Mouse (Mus musculus) CH12F3 (cell line): ENCODE results near the gene Hist1h2bg.
"Not testable (repeated sequence)": the region's sequence is repeated elsewhere in the genome, so short reads cannot be mapped to it uniquely, and the experiment has no call there.

ENCODE experiments used
- in situ Hi-C: fragments of 300-500 bp; cut with MboI; formaldehyde crosslinking; loops from 2 replicates; pipeline ENCODE4 v1.14.3; 2020; ENCODE audit warnings: low sequenced_read_pairs

The Hist1h2bg gene

DNA sequence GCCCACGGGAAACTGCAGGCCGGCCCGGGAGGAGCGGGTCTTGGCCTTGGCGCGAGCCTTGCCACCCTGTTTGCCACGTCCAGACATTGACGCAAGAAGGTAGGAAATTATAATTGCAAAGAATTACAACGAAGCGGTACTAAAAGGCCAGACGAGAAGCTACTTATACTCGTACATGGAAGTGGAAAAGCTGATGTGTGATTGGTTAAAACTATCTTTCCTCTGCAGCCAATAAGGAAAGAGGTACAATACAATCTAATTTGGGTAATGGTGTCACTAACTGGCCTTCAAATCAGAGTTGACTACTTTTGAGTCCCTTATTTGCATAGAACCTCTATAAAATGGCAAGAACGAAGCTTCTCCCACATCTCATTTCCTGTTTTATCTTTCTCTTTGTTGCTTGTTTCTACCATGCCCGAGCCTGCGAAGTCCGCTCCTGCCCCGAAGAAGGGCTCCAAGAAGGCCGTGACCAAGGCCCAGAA, at the start of gene Hist1h2bg, which contains the start of gene Hist1h2ae:
TSS of gene Hist1h2bg (plus strand) at position 375 of the 482 bp plus-strand sequence.
TSS of gene Hist1h2ae (minus strand) at position 199 of the 482 bp plus-strand sequence.
- in situ Hi-C loops = loop anchor here (25.0 kb wide), 1 partner anchor 1784 kb away; the partner anchor contains the start of genes Hist1h1b, Hist1h2an, Hist1h2bp and Hist1h3i

DNA sequence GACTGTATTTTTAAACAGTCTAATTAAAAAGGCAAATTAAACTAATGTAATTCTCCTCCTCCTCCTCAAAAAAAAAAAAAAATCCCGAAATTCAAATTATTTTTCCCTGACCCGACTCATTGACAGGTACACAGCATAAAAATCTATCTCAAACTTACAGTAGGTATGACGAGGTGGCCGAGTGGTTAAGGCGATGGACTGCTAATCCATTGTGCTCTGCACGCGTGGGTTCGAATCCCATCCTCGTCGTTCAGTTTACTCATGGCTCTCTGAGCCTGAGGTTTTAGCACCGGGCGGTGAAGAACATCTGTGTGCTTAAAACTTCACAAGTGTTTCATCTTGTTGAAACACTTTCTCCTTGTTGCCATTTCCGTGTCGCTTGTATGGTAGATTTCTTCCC, 49.5 kb upstream of the Hist1h2bg start:
- in situ Hi-C loops = loop anchor here (10.0 to 25.0 kb wide), 2 partner anchors 1487 to 1584 kb away; partner anchors contain the start of genes Hist1h2ah, Hist1h2bk and Zfp184

DNA sequence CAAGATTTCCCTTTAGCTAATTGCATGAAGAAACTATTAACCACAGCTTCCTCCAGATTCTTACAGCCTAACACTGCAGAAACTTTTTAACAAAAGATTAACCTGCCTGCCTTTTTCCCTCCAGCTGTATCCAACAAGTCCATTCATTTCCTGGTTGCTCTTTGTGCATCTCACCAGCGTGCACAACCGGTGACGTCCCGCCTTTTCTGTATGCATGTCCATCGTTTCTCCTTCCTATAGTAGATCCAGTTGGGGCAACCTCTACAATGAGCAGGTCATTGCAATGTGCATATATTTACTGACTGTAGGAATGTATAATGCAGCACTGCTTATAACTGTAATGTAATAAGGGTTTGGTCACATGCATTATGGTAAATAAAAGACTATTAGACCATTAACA, 47.2 kb upstream of the Hist1h2bg start:
- in situ Hi-C loops = loop anchor here (10.0 to 25.0 kb wide), 2 partner anchors 1489 to 1587 kb away; partner anchors contain the start of genes Hist1h2ah, Hist1h2bk and Zfp184

DNA sequence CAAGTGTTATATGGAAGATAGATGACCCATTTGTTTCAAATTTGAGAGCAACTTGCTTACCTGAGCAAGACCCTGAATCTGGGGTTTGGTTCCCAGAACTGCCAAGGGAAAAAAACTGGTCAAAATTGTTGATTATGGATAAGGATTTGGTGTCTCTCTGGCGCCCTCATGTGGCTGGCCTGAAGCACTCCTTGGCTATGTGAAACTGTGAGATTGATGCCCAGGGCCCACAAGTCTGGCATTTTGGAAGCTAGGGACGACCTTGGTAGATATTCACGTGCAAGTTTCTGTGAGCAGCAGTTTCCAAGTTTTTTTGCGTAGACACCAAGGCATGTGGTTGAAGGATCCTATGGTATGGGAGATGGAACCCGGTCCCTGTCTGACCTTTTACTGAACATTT, 46.5 kb upstream of the Hist1h2bg start:
- in situ Hi-C loops = loop anchor here (10.0 to 25.0 kb wide), 2 partner anchors 1490 to 1587 kb away; partner anchors contain the start of genes Hist1h2ah, Hist1h2bk and Zfp184

DNA sequence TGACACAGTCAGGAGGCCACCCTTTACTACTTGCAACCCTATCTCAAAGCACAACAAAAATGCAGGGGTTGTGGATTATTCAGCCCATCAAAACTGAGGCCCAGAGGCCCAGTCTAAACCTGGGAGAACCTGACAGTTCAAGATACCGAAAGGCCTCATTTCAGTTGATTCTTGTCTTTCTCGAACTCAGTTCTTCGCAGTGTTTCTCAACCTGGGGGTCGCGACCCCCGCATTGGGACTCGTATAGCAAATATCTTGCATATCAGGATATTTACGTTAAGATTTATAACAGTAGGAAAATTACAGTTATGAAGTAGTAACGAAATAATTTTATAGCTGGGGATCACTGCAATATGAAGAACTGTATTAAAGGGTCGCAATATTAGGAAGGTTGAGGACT, 45.3 kb upstream of the Hist1h2bg start:
- in situ Hi-C loops = loop anchor here (10.0 kb wide), 1 partner anchor 1491 kb away; the partner anchor contains the start of genes Hist1h2ah and Hist1h2bk

DNA sequence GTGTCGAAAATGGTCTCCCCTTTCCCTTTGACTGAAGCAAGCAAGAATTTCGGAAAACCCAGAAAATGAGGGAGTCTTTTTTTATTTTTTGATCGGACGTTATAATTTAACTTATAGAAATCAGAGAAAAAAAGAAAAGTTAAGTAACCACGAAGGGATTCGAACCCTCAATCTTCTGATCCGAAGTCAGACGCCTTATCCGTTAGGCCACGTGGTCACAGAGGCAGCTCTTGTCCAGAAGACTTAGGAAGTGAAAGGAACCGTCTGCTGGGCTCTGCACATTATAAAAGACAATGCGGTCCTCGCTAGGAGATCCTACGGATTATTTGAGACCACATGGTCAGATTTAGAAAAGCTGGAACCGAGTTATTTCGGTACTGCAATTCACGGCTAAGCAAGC, 44.9 kb upstream of the Hist1h2bg start:
- in situ Hi-C loops = loop anchor here (10.0 kb wide), 1 partner anchor 1492 kb away; the partner anchor contains the start of genes Hist1h2ah and Hist1h2bk

DNA sequence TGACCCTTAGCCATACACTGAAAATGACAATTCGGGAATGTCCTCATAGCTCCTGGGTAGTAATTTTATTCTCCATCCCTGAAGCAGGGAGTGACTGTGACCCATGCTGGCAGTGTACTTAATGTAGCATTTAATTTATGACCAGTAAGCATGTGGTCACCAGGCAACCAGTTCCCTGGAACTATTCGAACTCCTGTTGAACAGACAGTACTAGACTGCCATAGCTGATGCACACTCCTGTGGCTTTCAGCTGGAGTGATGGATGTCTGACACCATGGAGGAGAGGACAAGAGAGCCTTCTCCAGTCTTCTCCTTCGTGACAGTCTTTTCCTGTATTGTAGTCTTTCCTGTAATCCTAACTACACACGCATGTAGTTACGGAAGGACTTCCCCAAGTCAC, 42.2 kb upstream of the Hist1h2bg start:
- in situ Hi-C loops = loop anchor here (10.0 kb wide), 1 partner anchor 1494 kb away; the partner anchor contains the start of genes Hist1h2ah and Hist1h2bk

DNA sequence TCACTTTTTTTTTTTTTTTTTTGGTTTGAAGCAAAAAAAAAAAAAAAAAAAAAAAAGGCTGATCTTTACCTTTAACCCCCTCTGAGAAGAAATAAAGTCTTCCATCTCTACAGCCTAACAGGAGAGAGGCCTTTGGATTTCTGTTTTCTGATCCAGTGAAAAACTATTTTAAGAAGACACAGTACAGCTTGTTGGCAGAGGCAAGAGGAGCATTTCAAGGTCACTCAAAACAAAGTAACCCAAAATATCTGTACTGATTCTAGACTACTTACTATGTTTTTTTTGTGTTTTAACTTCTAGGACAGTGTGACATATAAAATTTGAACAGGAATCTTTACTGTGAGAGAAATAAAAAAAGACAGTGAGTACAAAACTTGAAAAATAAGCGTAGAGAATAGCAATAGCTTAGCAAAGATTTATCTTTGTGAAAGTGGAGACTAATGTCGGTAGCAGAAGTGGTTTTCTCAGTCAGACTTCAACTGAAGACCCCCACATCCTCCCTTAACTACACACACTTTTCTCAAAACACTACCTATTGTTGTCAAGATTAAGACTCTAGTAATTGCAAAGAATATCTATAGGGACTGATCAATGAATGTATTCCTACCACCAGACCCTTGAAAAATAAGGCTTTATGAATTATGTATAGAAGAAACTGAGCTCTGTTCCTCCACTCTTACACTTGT, 41.6 kb upstream of the Hist1h2bg start:
- in situ Hi-C loops = loop anchor here (10.0 kb wide), 1 partner anchor 1495 kb away; the partner anchor contains the start of genes Hist1h2ah and Hist1h2bk

DNA sequence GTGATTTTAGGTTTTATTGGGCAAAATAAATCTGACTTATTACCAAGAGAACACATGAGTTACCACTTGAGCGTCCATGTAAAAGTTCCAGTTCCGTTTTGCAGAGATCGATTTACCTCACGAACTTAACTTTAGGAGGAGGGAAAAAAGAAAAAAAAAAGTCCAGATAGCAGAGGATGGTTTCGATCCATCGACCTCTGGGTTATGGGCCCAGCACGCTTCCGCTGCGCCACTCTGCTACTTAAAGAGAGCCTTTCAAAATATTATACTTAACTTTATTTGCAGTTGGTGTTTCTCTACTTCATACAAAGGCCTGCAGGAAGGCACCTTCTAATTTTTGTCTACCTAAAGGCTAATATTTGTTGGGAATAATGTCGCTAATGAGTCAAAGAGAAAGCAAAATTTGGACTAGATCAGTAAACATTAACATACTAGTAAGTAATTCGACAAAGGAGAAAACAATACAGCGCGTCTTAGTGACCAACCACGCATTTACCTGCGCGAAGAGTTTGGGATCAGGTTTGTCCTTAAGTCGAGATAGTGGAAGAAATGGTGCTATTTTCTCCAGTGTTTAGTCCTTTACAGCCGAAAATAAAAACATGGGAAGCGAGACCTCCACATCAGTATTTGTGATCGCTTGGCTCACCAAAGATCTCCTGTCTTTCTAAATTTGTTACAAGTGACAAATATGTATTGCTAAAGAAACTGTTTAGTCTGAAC, 40.9 kb upstream of the Hist1h2bg start:
- in situ Hi-C loops = no loop called here

DNA sequence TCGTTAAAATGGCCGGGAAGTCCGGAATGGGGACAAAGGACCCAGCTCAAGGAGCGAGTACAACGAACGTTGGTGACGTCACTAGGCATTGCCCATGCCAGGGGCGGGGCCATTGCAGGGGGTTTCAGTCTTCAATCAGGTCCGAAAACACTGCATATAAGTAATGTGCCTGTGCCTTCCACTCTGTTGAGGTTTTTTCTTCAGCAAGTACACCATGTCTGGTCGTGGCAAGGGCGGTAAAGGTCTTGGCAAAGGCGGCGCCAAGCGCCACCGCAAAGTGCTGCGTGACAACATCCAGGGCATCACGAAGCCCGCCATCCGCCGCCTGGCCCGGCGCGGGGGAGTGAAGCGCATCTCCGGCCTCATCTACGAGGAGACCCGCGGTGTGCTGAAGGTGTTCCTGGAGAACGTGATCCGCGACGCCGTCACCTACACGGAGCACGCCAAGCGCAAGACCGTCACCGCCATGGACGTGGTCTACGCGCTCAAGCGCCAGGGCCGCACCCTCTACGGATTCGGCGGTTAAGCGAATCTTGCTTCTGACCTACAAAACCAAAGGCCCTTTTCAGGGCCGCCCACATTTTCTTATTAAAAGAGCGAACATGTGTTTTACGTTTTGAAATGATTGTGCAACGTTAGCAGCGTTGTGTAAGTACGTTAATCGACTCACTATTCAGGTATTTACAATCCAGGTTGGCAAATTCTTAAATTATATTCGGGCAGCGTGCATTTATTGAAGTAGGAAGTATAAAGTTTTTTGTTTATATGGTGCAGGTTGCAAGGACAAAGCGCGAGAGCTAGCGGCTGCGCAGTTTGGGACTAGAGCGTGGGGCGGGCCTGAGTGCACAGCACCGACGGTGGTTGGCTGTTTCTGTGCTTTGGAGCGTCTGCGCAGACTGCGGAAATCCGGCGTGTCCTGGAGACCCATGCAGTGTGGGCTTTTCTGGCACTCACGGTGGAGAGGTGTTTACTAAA, 40.0 kb upstream of the Hist1h2bg start, which contains the start of gene Hist1h4h:
TSS of gene Hist1h4h (plus strand) at position 150 of the 975 bp plus-strand sequence.
- in situ Hi-C loops = no loop called here

DNA sequence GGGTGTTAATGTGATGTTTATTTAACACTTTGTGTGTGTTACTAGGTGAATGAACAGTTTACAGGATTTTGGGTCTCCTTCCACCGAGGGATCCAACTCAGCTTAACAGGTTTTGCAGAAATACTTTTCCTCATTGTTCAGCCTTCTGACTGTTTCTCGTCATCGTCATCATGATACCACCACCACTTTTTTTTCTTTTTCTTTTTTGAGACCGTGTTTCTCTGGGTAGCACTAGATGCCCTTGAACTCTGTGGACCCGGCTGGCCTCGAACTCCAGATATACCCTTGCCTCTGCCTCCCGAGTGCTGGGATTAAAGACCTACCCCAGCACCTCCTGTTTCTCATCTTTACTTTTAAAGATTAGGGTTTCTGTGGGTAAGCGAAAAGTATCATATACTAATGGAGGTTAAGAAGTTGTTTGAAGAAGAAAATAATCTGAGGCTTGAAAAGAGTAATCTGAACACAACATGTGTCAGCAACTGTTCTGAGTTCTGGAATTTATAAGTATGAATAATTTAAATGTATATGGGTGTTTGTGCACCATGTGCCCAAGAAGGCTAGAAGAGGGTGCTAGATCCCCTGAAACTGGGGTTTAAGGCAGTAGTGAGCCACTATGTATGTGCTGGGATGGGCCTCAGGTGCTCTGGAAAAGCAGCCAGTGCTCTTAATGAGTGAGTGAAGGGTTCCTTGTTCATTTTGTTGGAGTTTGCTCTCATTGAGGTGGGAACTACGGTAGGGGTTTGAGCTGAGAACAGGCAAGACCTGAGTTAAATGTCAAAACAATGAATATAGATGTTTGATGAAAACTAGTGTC, 38.7 kb upstream of the Hist1h2bg start:
- in situ Hi-C loops = no loop called here

DNA sequence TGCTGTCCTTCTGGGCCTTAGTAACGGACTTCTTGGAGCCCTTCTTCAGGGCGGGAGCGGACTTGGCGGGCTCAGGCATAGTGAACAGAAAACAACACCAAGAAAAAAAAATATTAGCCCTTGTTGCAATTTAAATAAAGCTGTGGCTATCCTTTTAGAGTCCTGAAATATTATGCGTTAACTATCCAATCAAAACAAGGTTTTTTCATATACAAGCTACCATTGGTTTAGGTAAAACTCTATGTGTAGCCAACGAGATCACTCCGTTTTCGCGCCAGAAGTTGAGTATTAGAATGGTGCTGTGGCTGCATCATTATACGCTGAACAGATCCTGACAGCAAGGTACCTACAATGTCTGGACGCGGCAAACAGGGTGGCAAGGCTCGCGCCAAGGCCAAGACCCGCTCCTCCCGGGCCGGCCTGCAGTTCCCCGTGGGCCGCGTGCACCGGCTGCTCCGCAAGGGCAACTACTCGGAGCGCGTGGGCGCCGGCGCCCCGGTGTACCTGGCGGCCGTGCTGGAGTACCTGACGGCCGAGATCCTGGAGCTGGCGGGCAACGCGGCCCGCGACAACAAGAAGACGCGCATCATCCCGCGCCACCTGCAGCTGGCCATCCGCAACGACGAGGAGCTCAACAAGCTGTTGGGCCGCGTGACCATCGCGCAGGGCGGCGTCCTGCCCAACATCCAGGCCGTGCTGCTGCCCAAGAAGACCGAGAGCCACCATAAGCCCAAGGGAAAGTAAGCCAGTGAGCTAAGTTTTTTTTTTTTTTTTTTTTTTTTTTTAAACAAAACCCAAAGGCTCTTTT, 37.4 kb upstream of the Hist1h2bg start, which contains the start of gene Hist1h2af:
TSS of gene Hist1h2af (plus strand) at position 347 of the 808 bp plus-strand sequence.
- in situ Hi-C loops = not testable (repeated sequence)

DNA sequence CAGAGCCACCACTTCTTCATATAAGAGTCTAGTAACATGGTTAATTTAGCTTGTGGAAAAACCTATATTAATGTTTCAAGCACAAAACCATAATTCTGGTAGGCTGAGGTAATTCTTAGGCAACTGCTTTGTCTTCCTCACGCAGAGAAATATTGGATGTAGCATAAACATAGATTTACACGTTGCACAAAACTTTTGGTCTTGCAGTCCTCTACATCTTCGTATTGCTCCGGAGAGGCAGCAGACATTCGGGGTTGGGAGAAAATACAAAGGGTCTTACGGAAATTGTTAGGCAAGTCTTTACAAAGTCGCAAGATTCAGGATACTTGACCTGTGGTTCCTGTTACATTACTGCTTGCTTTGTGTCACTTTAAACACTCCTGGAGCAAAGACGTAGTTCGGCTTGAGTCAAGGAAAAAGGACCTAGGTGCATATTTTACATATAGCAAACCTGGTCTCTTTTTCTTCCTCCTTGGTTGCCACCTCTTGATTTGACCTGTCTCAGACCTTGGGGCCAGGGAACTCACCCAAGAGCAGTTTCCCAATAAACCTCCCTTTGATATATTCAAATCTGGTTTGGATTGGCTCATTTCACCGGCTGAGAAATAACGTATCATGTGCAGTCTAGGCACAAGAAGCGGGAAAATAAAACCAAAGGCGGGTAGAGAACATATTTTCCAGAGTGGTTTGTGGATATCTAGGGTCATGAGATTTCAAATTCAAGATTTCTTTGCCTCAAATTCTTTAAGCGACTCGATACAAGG, 36.6 kb upstream of the Hist1h2bg start:
- in situ Hi-C loops = no loop called here

DNA sequence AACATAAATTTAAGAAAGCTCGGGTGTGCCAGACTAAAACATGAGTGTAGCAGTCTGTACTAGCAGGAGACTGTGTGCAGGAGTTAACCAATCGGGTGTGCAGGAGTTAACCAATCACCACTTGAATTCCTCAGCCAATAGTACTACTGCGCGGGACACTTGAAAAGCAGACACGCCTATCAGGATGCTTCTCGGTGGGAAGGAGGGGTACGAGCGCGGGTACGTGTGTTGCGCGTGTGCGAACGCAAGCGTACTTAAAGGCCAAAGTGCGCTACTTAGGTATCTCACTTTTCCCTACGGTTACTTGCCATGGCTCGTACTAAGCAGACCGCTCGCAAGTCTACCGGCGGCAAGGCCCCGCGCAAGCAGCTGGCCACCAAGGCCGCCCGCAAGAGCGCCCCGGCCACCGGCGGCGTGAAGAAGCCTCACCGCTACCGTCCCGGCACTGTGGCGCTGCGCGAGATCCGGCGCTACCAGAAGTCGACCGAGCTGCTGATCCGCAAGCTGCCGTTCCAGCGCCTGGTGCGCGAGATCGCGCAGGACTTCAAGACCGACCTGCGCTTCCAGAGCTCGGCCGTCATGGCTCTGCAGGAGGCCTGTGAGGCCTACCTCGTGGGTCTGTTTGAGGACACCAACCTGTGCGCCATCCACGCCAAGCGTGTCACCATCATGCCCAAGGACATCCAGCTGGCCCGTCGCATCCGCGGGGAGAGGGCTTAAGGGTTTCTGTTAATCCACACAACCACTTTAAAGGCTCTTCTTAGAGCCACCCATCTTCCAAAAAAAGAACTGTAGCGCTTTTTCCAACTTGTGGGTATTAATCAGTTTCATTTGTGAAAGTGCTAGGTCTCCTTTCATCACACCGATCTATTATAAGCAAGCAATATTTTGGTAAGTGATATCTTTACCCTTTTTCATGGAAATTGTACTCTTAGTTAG, 35.8 kb upstream of the Hist1h2bg start, which contains the start of gene Hist1h3g:
TSS of gene Hist1h3g (plus strand) at position 286 of the 939 bp plus-strand sequence.
- in situ Hi-C loops = not testable (repeated sequence)

DNA sequence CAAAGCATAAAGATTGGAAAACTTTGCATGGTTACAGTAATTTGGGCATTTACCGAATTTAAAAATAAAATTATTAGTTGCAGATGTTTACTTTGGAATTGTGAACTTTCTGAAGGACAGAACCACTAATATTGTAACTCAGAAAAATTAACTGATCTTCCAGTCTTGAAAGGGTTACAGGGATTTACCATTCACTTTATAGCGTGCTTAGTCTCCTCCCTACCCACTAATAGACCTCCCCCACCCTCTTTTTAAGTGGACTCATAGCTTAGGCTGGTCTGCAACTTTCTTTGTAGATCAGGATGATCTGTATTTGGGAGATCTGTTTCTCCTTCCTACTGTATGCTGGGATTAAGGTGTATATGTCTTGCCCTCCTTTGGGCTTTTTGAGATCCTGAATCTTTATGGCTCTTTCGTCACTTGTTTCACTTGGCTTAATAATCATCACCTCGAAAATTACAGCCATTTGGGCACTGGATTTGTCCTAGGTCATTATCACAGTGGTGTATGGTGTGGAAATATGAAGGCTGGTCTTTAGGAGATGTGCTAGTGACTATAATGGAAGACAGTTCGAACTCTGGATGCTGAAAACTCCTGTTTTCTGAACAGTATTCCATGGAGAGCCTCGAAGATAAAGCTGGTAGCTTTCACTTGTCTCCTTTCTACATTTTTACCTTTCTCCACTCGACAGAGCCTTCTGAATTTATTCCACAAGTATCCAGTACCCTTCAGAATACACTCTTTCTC, 34.9 kb upstream of the Hist1h2bg start:
- in situ Hi-C loops = no loop called here
